Mouse (Mus musculus) urinary bladder, adult 18-20 months (tissue): Measurements from ENCODE around the gene Lrrc75a.

Experiments used
- DNase-seq, 2 experiments: peaks; one replicate each; pipeline ENCODE4 v3.0.0; 2022; ENCODE audit warnings: low spot score in 2 of 2, mixed read lengths in 2 of 2

The Lrrc75a gene

GRCm38 (mm10) chr11:62601732-62602618 is 46.3 kb downstream of the Lrrc75a start:
- no peak for DNase-seq

- DNase-seq: no peak
Measured at GRCm38 (mm10) chr11:62598571-62598970, 49.8 kb downstream of the Lrrc75a start.

DNA sequence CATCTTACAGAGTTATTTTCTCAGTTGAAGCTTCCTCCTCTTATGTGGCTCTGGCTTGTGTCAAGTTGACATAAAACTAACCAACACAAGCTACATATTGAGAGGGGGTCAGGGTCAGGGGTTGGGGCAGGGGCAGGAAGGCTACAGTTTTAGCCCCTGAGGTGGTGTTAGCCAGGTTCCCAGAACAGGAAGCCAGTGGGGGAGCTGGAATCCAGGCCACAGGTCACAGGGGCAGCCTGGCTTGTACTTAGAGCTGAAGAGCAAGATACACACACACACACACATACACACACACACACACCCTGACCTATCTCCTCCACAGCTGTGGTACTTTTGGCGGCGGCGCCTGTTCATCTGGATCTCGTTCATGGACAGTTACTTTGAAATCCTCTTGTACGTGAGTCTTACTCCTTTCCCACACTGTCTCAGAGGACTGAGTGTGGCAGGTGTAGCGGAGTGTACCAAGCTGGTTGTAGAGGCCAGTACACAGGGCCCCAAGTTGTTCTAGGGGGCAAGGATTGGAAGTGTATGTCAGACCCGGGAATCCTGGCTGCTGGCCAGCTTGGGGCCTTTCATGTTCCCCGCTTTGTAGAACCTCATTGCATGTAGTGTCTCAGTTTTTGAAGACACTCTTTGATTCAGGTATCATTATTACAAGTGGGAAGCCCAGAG is 56.3 kb downstream of the Lrrc75a start:
- DNase-seq: no peak

DNA sequence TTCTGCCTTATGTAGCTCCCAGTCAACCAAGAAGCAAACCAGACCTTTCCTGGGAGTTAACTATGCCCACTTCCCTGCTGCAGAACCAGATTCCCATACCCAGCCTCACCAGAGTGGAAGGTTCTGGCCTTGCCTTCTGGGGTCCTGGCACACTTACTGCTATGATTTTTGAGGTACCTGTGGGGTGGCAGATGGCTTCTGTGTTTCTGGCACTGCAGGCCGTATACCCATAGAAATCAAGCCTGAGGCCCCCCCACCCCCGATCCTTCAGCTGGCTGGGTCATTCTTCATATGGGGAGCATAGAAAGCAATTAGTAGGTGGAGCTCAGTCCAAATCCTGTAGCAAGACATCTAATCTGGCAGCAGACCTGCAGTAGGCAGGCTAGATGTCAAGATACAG is 57.3 kb downstream of the Lrrc75a start:
- DNase-seq: no peak

GRCm38 (mm10) chr11:62589391-62589790 is 58.9 kb downstream of the Lrrc75a start:
- DNase-seq: no peak

DNA sequence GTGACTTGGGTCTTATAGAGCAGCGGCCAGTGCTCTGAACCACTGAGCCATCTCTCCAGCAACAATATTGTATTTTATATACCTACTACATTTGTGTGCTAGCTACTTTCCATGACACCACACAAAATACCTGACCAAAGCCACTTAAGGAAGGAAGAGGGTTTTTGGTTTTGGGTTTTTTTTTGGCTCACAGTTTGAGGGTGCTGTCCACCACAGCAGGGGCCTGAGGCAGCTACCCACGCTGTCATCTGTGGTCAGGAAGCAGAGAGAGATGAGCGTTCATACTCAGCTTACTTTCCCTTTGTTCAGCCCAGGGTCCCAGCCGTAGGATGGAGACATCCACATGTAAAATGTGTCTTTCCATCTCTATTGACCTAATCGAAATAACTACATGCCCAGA is 61.3 kb downstream of the Lrrc75a start:
- no peak for DNase-seq

DNA sequence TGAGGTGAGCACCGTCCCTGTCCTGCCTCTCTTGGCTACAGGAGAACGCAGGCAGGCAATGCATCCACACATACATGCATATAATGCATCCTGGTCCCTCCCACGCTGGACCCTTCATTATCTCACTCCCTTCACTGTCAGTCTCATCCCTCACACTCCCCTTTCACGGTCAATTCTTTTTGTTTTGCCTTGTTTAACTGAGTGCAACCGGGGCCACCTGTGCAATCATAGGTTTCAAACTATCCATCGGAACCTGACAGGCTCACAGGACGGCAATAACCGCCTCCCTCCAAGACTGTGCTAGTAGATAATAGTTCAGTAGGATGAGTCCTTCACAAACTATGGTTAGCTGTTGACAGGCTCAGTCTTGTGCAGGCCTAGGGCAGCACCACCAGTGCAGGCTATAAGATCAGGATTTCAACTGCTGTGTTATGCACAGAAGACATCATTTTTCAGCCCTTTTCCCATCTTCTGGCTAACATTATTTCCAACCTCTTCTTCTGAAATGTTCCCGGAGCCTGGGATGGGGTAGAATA is 63.6 kb downstream of the Lrrc75a start:
- no peak for DNase-seq

DNA sequence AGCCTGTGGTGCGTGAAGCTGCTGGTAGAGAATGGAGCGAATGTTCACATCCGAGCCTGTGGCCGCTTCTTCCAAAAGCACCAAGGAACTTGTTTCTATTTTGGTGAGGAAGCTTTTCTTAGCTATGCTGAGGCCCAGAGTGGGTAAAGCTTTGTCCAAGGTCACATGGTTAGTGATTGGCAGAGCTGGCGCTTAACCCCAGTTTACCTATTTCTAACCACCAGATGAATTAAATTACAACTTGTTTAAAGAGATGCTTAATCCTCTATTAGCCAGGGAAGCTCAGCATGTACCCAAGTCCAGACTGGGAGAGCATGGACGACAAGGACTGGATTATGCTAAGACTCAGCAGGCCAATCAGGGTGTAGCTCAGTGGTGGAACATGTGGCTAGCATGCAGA is 65.3 kb downstream of the Lrrc75a start:
- DNase-seq: no peak

DNA sequence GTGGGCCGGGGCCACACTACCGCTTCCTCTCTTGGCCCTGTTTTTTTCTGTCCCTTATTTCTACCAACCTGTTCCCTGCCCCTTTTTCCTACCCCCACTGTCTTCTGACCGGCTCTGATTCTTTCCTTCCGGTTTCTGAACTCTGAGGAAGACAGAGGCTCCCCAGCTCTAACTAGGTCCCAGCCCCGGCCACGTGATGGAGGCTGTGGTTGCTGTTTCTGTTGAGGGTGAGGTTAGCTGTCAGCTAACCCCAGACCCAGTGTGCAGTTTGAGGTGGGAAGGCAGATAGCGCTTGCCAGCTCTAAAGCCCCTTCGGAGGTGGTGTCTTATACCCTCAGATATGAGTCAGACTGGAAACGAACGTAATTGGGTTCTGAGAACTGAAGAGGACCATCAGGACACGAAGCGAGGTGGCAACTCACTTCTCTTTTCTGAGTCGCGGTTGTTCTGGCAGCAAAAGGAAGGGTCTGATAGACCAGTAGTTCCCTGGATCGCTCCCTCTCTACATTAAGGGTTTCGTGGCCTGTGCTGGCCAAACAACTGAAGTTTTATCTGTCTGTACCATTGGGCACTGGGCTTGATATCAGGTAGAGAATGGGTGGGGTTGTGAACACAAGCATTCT is 71.7 kb downstream of the Lrrc75a start:
- no peak for DNase-seq

- DNase-seq: peak; percentile 17 to 45
Measured at GRCm38 (mm10) chr11:62575659-62576438, 72.5 kb downstream of the Lrrc75a start.

- DNase-seq: peak; percentile 74 to 76
Measured at GRCm38 (mm10) chr11:62575297-62575658, 73.0 kb downstream of the Lrrc75a start.

- no peak for DNase-seq
Measured at GRCm38 (mm10) chr11:62574703-62575085, 73.6 kb downstream of the Lrrc75a start.

- DNase-seq: no peak
Measured at GRCm38 (mm10) chr11:62573959-62574702, 74.2 kb downstream of the Lrrc75a start, which contains the start of gene Trpv2. Gene Trpv2 (plus strand): TSS chr11:62574486.

DNA sequence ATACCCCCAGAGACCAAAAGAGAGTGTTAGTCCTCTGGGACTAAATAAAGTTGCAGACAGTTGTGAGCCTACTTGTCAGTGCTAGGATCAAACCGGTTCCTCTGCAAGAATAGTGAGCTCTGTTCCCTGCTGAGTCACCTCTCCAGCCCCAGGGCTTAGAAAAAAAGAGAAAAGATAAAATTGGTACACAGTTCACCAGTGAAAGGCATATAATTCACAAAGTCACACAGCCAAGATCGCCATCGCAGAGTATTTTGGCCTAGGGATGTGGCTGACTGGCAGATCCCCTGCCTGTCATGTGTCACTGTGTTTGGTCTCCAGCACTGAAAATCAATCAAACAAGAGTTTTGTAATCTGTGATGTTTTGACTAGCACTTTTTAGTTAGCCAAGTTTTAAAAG is 80.0 kb downstream of the Lrrc75a start:
- peak in 1 of 2 experiments; percentile 29 for DNase-seq

- DNase-seq: peak in 1 of 2 experiments; percentile 24
Measured at GRCm38 (mm10) chr11:62566211-62566610, 82.1 kb downstream of the Lrrc75a start.

GRCm38 (mm10) chr11:62565747-62566146 is 82.6 kb downstream of the Lrrc75a start:
- DNase-seq: no peak

GRCm38 (mm10) chr11:62563590-62563989 is 84.7 kb downstream of the Lrrc75a start:
- DNase-seq: no peak

DNA sequence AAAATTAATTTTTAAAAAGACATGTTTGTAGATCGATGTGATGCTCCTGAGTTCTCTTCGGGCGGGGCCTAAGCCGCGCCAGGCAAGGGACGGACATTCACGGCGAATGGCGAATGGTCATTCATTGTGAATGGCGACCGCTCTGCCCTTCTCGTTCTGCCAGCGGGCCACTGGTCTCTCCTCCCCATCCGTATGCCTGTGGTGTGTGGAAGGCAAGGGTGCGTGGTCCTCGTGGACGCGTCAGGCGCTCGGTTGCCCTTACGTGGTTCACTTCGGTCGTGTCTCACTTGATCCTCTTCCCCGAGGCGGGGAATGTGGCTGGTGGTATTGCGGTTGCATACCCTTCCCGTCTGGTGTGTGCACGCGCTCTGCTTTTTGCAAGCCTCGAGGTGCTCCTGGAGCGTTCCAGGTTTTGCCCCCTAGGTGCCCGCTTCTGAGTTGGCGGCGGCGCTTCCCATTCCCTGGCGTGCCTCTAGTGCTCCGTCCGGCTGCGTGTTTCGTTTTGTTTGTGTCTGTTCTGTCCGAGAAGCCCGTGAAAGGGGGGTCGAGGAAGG is 87.8 kb downstream of the Lrrc75a start:
- DNase-seq: no peak

DNA sequence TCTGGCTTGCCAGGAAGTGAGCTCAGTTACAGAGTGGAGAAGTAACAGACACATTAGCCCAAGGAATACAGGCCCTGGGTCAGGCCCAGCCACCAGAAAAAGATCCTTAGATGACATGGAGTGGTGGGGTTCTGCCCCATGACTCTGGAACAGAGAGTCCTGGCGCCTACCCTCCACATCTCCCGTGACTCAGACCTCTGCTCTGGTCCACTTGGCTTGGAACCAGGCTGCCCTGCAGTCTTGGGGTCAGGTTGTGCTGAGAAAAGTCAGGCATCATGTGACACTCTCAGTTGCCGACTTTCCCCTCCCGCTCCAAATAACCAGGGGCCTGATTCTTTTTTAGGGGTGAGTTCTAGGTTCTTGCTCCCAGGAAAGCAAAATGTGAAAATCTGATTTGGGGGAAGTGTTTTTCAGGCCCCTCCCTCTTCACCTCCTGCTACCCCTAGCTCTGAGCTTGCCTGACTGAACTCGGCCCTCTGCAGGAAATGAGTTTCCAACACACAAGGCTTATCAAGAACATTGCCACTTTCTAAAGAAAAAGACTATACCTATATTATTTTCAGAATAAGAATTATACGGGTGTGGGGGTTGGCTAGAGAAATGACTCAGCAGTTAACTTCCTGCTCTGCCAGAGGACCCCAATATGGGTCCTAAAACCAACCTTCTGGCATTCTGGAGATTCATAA is 89.2 kb downstream of the Lrrc75a start:
- peak; percentile 53 to 59 for DNase-seq

GRCm38 (mm10) chr11:62558152-62558551 is 90.2 kb downstream of the Lrrc75a start:
- DNase-seq: no peak
